Mouse (Mus musculus): ENCODE results near the gene Syde1.

DNA sequence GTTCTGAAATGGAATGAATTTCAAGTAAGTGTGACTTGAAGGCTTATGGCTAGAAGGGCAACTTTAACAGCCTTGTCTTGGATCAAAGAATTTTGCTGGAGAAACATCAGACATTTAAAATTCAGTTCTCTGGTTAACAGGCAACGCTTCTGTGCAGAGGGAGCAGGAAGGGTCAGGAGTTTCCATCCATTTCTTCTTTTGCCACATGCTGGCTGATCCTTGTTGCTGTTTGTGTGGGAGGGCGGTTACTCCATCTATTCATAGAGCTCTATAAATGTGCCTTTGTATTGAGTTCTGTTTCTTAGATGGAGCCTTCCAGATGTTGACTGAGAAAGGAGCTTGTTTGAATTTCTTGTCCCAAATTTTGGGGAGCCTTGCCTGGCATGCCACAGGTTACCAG, 20.9 kb downstream of the Syde1 start:
- TF ChIP-seq CTCF (IDR thresholded peaks at IDR 0.05; ENCODE audit: control insufficient read depth, insufficient read depth, insufficient replicate concordance, low read depth, low read length): no peak
- no peak for TF ChIP-seq POLR2A (IDR thresholded peaks at IDR 0.05; ENCODE audit: control insufficient read depth, low read depth, low read length)

Measured in testis, adult 2 months (tissue).